Mouse (Mus musculus): ENCODE measurements around the gene Atp6v1c2. TPM values are rescaled to one million over a fixed set of nuclear protein-coding genes. Genes with fewer than 3 reads are reported as not detected.
A peak's percentile ranks its signal among the peaks of the same experiment; 100 is the strongest.

Atp6v1c2 gene
- total RNA-seq (2021) = under 1 TPM in 1 of 2 experiments, not detected in 1; 0.36 TPM
- long read RNA-seq, experiment 1 = 0 reads
- long read RNA-seq, experiment 2 = 0 reads

- no peak for DNase-seq
- intact Hi-C loops (cut with DNase I) = no loop called here
Measured at GRCm38 (mm10) chr12:17329259-17329658, at the start of gene Atp6v1c2. Gene Atp6v1c2 (minus strand): TSS chr12:17329359.

GRCm38 (mm10) chr12:17376521-17376920, 47.4 kb upstream of the Atp6v1c2 start:
- no peak for DNase-seq

GRCm38 (mm10) chr12:17375243-17375642, 46.1 kb upstream of the Atp6v1c2 start:
- DNase-seq = no peak
- intact Hi-C loops (cut with DNase I) = no loop called here

More at GRCm38 (mm10) chr12:17376521-17376920, 47.4 kb upstream of the Atp6v1c2 start:
- intact Hi-C loops (cut with DNase I) = no loop called here

DNA sequence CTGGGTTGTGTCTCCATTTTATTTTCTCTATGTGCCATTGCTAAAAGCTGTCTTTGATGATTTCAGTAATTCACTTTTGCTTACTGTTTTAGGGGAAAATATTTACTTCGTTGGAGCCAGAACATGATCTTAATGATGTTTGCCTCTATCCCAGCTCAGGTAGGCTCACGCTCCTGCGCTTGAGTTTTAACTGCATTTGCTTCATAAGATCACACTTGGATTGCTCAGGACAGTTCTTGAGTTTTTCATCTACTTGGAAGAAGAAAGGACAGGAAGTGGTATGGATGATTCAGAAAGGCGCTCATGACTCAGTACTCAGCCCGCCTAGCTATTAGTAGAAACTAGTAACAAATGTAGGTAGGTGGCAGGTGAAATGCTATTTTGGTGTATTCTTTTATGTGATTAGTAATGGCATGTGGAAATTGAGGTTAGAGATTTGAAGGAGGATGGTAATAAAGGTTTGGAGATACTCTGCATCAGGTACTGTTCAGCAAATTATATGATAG, 44.4 kb upstream of the Atp6v1c2 start:
- DNase-seq = no peak
- intact Hi-C loops (cut with DNase I) = no loop called here

DNA sequence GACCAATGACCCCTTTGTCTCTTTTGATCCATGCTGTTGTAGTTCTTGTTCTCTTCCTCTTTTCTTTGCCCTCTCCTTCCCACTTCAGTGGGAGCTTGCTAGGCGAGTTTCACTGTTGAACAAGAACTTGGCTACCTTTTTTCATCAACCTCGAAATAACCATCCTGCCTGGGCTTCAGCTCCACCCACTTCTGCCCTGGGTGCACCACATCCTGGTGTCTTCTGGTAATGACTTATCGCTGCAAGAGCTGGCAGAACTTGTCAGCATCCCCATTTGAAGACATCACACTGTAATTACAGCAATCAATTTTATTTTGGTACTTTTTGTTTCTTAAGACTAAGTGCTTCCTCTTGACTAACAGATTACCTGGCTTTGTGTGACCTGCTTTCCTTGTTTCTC, 43.5 kb upstream of the Atp6v1c2 start:
- intact Hi-C loops (cut with DNase I) = no loop called here
- DNase-seq = no peak

GRCm38 (mm10) chr12:17371589-17372235, 42.6 kb upstream of the Atp6v1c2 start:
- intact Hi-C loops (cut with DNase I) = no loop called here
- DNase-seq = no peak

DNA sequence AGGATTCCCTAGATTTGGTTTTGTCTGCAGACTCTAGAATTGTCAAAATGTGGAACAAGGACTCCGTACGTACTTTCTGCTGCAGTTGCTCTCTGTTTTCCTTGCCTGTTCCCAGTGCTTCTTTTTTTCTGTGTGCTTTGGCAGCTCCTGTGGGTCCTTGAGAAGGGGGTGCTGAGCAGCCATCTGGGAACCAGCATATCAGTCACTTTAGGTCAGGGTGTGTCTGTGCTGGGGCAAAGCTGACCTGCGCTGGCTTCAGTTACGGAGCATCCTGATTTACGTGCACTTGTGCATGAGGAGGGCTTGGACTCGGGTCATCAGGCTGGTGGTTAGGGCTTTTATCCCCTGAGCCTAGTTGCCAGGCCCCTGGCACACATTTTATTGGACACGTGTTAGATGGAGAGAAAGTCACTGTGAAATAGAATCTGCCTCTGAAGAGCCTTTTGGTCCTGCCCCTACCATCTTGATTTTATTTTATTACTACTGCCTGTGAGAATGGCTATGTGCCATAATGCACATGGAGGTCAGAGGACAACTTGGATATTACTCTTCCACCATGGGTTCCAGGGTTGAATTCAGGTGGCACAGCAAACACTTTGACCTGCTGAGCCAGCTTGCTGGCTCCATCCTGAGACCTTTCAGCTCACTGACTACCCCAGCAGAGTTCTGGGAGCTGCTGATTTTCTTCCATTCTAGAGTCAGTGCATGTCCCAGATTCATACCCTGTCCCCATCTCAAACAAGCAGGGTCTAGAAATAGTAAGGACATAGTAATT, 40.6 kb upstream of the Atp6v1c2 start:
- DNase-seq = no peak

DNA sequence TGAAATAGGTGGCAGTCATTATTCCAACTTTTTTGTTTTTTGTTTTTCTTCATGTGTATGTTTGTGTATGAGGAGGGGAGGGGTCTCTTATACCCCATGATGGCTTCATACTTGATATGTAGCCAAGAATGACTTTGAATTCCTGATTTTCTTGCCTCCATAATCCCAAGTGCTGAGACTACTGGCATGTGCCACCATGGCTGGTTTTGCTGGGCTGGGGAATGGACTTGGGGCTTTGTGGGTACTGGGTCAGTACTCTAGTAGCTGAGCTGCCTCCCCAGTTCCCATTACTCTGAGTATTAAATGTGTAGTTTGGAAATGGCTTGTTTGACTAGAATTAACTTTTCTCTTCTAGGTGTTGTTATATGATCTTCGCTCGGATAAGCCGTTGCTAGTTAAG, 40.0 kb upstream of the Atp6v1c2 start:
- no peak for DNase-seq
- intact Hi-C loops (cut with DNase I) = loop anchor here (5.0 to 10.0 kb wide), 3 partner anchors 183 to 438 kb away; no protein-coding TSS in a partner anchor

More for the DNA sequence above, 40.6 kb upstream of the Atp6v1c2 start:
- intact Hi-C loops (cut with DNase I) = loop anchor here (5.0 to 10.0 kb wide), 3 partner anchors 183 to 438 kb away; no protein-coding TSS in a partner anchor

GRCm38 (mm10) chr12:17366981-17367380, 37.8 kb upstream of the Atp6v1c2 start:
- DNase-seq = peak; percentile 64 to 79
- intact Hi-C loops (cut with DNase I) = loop anchor here (5.0 to 10.0 kb wide), 3 partner anchors 185 to 440 kb away; no protein-coding TSS in a partner anchor

DNA sequence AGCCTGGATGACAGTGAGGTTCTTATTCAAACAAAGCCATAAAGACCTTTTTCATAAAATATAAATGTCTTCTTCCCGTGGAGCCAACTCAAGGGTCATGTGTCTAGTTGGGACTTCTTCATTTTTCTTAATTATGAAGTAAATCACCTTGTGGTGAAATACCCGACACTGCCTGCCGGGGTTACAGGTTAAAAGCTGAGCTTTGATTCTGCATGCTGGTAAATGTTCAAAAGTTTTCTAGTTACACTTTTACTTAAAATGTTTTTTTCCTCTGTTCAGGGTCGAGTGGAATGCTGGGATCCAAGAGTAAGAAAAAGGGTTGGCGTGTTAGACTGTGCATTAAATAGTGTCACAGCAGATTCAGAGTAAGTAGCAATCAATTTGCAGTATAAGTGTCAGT, 33.2 kb upstream of the Atp6v1c2 start:
- intact Hi-C loops (cut with DNase I) = loop anchor here (10.0 kb wide), 1 partner anchor 312 kb away; no protein-coding TSS in a partner anchor
- no peak for DNase-seq

- DNase-seq = no peak
- intact Hi-C loops (cut with DNase I) = loop anchor here (10.0 kb wide), 1 partner anchor 314 kb away; no protein-coding TSS in a partner anchor
Measured at GRCm38 (mm10) chr12:17360650-17361049, 31.5 kb upstream of the Atp6v1c2 start.

DNA sequence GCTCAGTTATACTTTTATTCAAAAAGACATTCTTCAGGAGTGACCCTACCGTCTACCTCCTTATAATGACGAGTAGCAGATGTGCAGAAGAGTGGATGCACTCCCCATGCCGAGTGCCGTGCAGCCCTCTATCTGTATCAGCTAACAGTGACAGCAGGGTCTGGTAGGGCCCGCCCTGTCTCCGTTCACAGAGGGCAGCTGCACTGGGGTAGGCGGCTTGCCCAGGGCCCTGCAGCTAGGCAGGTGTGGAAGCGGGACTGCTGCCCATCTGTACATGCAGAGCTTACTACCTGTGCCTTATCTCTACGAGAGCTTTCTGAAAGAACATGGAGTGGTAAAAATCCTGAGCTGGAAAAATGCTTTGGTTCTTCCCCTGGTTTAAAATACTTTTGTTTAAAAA, 30.9 kb upstream of the Atp6v1c2 start:
- intact Hi-C loops (cut with DNase I) = loop anchor here (10.0 kb wide), 1 partner anchor 315 kb away; no protein-coding TSS in a partner anchor

GRCm38 (mm10) chr12:17358981-17359380, 29.8 kb upstream of the Atp6v1c2 start:
- peak in 1 of 2 experiments; percentile 37 for DNase-seq
- intact Hi-C loops (cut with DNase I) = no loop called here

More for the DNA sequence above, 30.9 kb upstream of the Atp6v1c2 start:
- no peak for DNase-seq

DNA sequence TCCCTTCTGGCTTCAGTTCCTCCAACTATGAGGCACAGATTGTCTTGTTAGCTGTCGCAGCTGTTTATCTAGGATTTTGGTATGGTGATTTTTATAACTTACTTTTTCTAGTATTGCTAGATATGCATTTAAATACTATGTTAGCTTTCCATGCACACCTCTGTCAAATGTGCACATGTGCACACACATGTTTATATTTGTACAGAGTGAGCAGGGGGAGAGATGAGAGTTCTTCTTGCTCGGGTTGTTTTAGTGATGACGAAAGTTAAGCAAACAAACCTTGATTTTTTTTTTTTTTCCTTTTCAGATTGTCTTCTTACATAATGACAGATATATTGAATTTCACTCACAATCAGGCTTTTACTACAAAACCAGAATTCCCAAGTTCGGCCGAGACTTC, 28.6 kb upstream of the Atp6v1c2 start:
- DNase-seq = no peak
- intact Hi-C loops (cut with DNase I) = no loop called here

- intact Hi-C loops (cut with DNase I) = no loop called here
- no peak for DNase-seq
Measured at GRCm38 (mm10) chr12:17356853-17357252, 27.7 kb upstream of the Atp6v1c2 start.

DNA sequence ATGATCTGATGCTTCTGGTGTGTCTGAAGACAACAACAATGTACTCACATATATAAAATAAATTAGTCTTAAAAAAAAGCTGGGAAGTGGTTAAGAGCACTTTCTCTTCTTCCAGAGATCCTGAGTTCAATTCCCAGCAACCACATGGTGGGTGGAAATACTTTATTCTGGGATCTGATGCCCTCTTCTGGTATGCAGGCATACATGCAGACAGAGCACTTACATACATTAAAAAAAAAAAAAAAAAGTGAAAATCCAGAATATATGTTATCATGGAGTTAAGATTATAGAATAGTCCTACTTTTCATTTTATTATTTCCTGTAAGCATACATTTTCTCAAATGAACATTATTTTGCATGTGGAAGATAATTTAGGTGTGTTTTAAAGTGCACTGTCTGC, 20.9 kb upstream of the Atp6v1c2 start:
- intact Hi-C loops (cut with DNase I) = no loop called here
- DNase-seq = no peak

DNA sequence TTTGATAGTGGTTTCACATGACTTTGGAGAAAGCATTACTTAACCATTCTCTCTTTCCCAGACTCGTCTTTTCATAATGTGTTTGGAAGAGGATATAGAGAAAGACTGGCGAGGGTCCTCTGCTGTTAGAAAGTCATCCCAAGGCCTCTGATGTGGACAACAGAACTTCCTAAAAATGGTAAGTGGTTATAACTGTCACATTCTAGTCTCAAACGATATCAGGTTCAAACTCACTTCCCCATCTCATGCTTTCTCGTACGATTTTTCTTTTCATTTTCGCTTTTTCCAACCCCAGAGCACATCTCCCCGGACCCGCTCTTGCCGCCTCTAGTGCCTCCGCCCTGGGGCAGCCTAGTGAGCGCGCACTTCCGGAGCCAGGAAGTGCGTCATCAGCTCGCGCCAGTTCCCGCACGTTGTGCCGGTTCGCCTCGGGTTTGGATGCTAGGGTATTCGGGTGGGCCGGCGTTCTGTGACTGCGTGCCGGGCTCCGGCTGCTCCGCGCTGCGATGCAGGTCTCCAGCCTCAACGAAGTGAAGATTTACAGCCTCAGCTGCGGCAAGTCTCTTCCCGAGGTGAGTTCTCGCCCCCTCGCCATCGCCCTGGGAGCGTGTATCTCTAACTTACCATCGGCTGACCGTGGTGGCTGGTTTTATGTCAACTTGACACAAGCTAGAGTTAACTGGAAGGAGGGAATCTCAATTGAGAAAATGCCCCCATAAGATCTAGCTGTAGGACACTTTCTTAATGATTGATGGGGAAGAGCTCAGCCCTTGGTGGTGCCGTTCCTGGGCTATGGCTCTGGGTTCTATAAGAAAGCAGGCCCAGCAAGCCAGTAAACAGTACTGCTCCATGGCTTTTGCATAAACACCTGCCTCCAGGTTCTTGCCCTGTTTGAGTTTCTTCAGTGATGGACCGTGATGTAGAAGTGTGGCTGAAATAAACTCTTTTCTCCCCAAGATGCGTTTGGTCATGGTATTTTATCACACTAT, 19.2 kb upstream of the Atp6v1c2 start, which contains the start of gene Nol10:
Gene Nol10 (plus strand): TSS at position 411 of the 989 bp plus-strand sequence.
- DNase-seq = peak; percentile 87 to 94
- intact Hi-C loops (cut with DNase I) = loop anchor here (5.0 kb wide), 1 partner anchor 546 kb away; the partner anchor contains the start of gene Greb1

GRCm38 (mm10) chr12:17347327-17348047, 18.3 kb upstream of the Atp6v1c2 start:
- peak in 1 of 2 experiments; percentile 14 for DNase-seq
- intact Hi-C loops (cut with DNase I) = loop anchor here (5.0 kb wide), 1 partner anchor 545 kb away; the partner anchor contains the start of gene Greb1
